ENCODE assay signal across 24 mouse cellular contexts in the genomic region with DNA sequence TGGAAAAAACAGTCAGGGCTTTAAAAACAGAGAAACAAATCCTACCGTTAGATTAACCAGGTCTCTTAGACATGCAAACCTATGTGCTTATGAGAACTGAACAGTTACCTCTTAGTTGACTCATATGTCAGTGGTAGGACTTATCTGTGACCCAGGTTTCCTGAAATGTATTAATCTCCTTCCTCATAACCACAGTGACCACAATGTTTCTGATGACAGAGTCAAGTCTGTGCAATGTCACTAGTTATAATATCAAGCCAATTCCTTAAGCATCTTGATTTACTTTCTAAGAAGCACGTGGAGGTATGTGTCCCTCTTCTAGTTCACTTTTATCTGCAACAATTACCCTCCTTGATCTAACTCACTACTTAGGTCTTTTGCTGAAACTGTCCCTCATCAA.
A peak's percentile ranks its signal among the peaks of the same experiment; 100 is the strongest.
DNase-seq lines count a peak whose midpoint lies in the region; ATAC-seq and TF ChIP-seq lines count a peak whose summit lies in the region.
"Had no signal": no experiment of that assay in that cellular context is flagged by ENCODE, and none has a peak within 500 bp of the region (broad histone marks: within the 10 kb centered on the region; RNA-seq: fewer than 3 reads in every experiment).

No protein-coding gene starts in this region.

- no peaks in the 10 kb centered on the region for H3K9me3 ChIP-seq in liver, postnatal 0 days (ENCODE audit: low read length)
- no peaks in the 10 kb centered on the region for H3K9me3 ChIP-seq in hindbrain, embryonic 13.5 days
- H3K9me3 ChIP-seq: embryonic facial prominence, embryonic 10.5 days; heart, embryonic 10.5 days; heart, embryonic 15.5 days had no signal

- peak; percentile 90 for DNase-seq in MEL-GATA-1-ER (ENCODE audit: extremely low read depth, low read depth)
- no peak for DNase-seq in liver, postnatal 0 days
- DNase-seq in right cerebral cortex, postnatal 36 days (ENCODE audit: low spot score in 2 of 2) = no peak
- no peak for DNase-seq in ovary, postnatal 36 days (ENCODE audit: low spot score)
- no peak for DNase-seq in embryo, embryonic 10 days (ENCODE audit: low spot score)
- DNase-seq: B cell, adult 2 months; cerebellum, adult 11-12 months; cerebellum, adult 9-10 months; cerebellum, postnatal 25 days; gastrocnemius, adult 2 months; gastrocnemius, postnatal 36 days; heart, adult 18-20 months had no signal

- TF ChIP-seq EP300 in liver, postnatal 0 days (IDR thresholded peaks at IDR 0.05; ENCODE audit: low read depth) = peak; percentile 82

- WGBS in liver, postnatal 0 days (ENCODE audit: insufficient replicate concordance) = 28% methylated on average over 2 of the region's 2 CpGs
- 93% methylated on average over 2 of the region's 2 CpGs for WGBS in hindbrain, embryonic 13.5 days

- peak; percentile 83 to 88 for ATAC-seq in hematopoietic stem cell, adult 5-6 weeks (replicated peaks in 1 of 2; ENCODE audit: insufficient read depth in 1 of 2, low FRiP score in 2 of 2, low TSS enrichment in 1 of 2, low read depth in 1 of 2, poor library complexity in 2 of 2, severe bottlenecking in 2 of 2)
- peak; percentile 22; the same call in 1 of the 2 replicates for ATAC-seq in liver, postnatal 0 days
- ATAC-seq in hindbrain, embryonic 13.5 days (ENCODE audit: low FRiP score) = no peak
- ATAC-seq: activated CD4-positive, CD25-positive, alpha-beta regulatory T cell, adult 4 months; CD4-positive, CD25-positive, alpha-beta regulatory T cell, adult 4 months; forebrain, embryonic 14.5 days; hindbrain, embryonic 16.5 days; inflammation-experienced regulatory T-cells, adult 6 months; Patski had no signal

- no peak overlapping the region for H3K27ac ChIP-seq in liver, postnatal 0 days (ENCODE audit: low read depth)
- H3K27ac ChIP-seq in hindbrain, embryonic 13.5 days = no peak overlapping the region
- H3K27ac ChIP-seq: embryonic facial prominence, embryonic 10.5 days; gastrocnemius, adult 2 months; heart, embryonic 10.5 days; heart, embryonic 15.5 days had no signal

- H3K4me1 ChIP-seq in liver, postnatal 0 days (ENCODE audit: insufficient read depth) = 0 out of 2 replicates have a peak, but pooled peaks cover 2% of the 10 kb centered on the region
- peaks cover 17% of the 10 kb centered on the region for H3K4me1 ChIP-seq in hindbrain, embryonic 13.5 days (replicated peaks)
- H3K4me1 ChIP-seq: heart, embryonic 10.5 days; heart, embryonic 15.5 days had no signal

- no peak for TF ChIP-seq CTCF in liver, postnatal 0 days (IDR thresholded peaks at IDR 0.05; ENCODE audit: low read depth)

- H3K36me3 ChIP-seq in liver, postnatal 0 days (replicated peaks; ENCODE audit: insufficient read depth, low read length) = no peaks in the 10 kb centered on the region
- H3K36me3 ChIP-seq in hindbrain, embryonic 13.5 days = no peaks in the 10 kb centered on the region
- H3K36me3 ChIP-seq: embryonic facial prominence, embryonic 10.5 days; G1E; heart, embryonic 10.5 days; heart, embryonic 15.5 days had no signal

- no peak overlapping the region for H3K4me3 ChIP-seq in liver, postnatal 0 days (ENCODE audit: low read depth, low read length)
- no peak overlapping the region for H3K4me3 ChIP-seq in hindbrain, embryonic 13.5 days
- H3K4me3 ChIP-seq: embryonic facial prominence, embryonic 10.5 days; gastrocnemius, adult 2 months; heart, embryonic 10.5 days; heart, embryonic 15.5 days had no signal

- H3K9ac ChIP-seq in liver, postnatal 0 days (replicated peaks) = no peak overlapping the region
- no peak overlapping the region for H3K9ac ChIP-seq in hindbrain, embryonic 13.5 days
- H3K9ac ChIP-seq: heart, embryonic 15.5 days had no signal

- H3K4me2 ChIP-seq in liver, postnatal 0 days (ENCODE audit: low read depth, low read length) = no peak overlapping the region
- H3K4me2 ChIP-seq in hindbrain, embryonic 13.5 days = no peak overlapping the region
- H3K4me2 ChIP-seq: heart, embryonic 15.5 days had no signal

- H3K27me3 ChIP-seq in liver, postnatal 0 days (ENCODE audit: insufficient read depth, low read length) = no peaks in the 10 kb centered on the region
- H3K27me3 ChIP-seq in hindbrain, embryonic 13.5 days = no peaks in the 10 kb centered on the region
- H3K27me3 ChIP-seq: heart, embryonic 15.5 days had no signal
